Mouse (Mus musculus) gastrocnemius, postnatal 14 days (tissue): ENCODE results near the gene 4933428G20Rik. TPM values are rescaled to one million over a fixed set of nuclear protein-coding genes. Genes with fewer than 3 reads are reported as not detected.

Experiments
- DNase-seq: peaks from one replicate; pipeline ENCODE4 v3.0.0; 2021; ENCODE audit warnings: mixed read lengths
- intact Hi-C: fragments of 180-260 bp; cut with DNase I; formaldehyde crosslinking; loops from one replicate; pipeline ENCODE4 v1.15.1; 2025; ENCODE audit warnings: low total_unique reads
- total RNA-seq, 2 experiments: library from RNA; stranded (reverse); gene quantifications; 2 replicates each; pipeline ENCODE4 v1.2.3; 2021

The 4933428G20Rik gene
- total RNA-seq, 2 experiments from 2014 or later, result not detected

GRCm38 (mm10) chr11:97534442-97535307 is 34.5 kb upstream of the 4933428G20Rik start:
- DNase-seq, result no peak
- intact Hi-C loops, result loop anchor here (5.0 kb wide), 1 partner anchor 83 kb away; no protein-coding TSS in a partner anchor

GRCm38 (mm10) chr11:97533653-97534052 is 33.5 kb upstream of the 4933428G20Rik start:
- no peak for DNase-seq
- intact Hi-C loops, result loop anchor here (5.0 kb wide), 1 partner anchor 84 kb away; no protein-coding TSS in a partner anchor

GRCm38 (mm10) chr11:97532950-97533582 is 32.9 kb upstream of the 4933428G20Rik start:
- intact Hi-C loops, result loop anchor here (5.0 kb wide), 1 partner anchor 84 kb away; no protein-coding TSS in a partner anchor
- no peak for DNase-seq

GRCm38 (mm10) chr11:97532354-97532753 is 32.2 kb upstream of the 4933428G20Rik start:
- DNase-seq, result no peak
- intact Hi-C loops, result loop anchor here (5.0 kb wide), 1 partner anchor 85 kb away; no protein-coding TSS in a partner anchor

- DNase-seq, result peak; percentile 91
Measured at GRCm38 (mm10) chr11:97531381-97532260, 31.5 kb upstream of the 4933428G20Rik start.

GRCm38 (mm10) chr11:97530961-97531360 is 30.8 kb upstream of the 4933428G20Rik start:
- intact Hi-C loops, result loop anchor here (2.0 to 5.0 kb wide), 2 partner anchors 26 to 86 kb away; no protein-coding TSS in a partner anchor
- DNase-seq, result no peak

More at GRCm38 (mm10) chr11:97531381-97532260, 31.5 kb upstream of the 4933428G20Rik start:
- intact Hi-C loops, result loop anchor here (2.0 to 5.0 kb wide), 2 partner anchors 25 to 86 kb away; no protein-coding TSS in a partner anchor

- intact Hi-C loops, result loop anchor here (2.0 to 5.0 kb wide), 2 partner anchors 27 to 87 kb away; no protein-coding TSS in a partner anchor
- DNase-seq, result no peak
Measured at GRCm38 (mm10) chr11:97530069-97530468, 29.9 kb upstream of the 4933428G20Rik start.

- intact Hi-C loops, result no loop called here
- no peak for DNase-seq
Measured at GRCm38 (mm10) chr11:97528282-97528808, 28.2 kb upstream of the 4933428G20Rik start.

GRCm38 (mm10) chr11:97525313-97525712 is 25.2 kb upstream of the 4933428G20Rik start:
- DNase-seq, result no peak
- intact Hi-C loops, result no loop called here

GRCm38 (mm10) chr11:97524306-97524705 is 24.2 kb upstream of the 4933428G20Rik start:
- DNase-seq, result no peak
- intact Hi-C loops, result loop anchor here (5.0 kb wide), 1 partner anchor 33 kb away; no protein-coding TSS in a partner anchor

- no peak for DNase-seq
- intact Hi-C loops, result loop anchor here (5.0 kb wide), 1 partner anchor 33 kb away; no protein-coding TSS in a partner anchor
Measured at GRCm38 (mm10) chr11:97523827-97524261, 23.7 kb upstream of the 4933428G20Rik start.

GRCm38 (mm10) chr11:97523107-97523506 is 23.0 kb upstream of the 4933428G20Rik start:
- DNase-seq, result no peak
- intact Hi-C loops, result loop anchor here (5.0 kb wide), 1 partner anchor 34 kb away; no protein-coding TSS in a partner anchor

GRCm38 (mm10) chr11:97521741-97522474 is 21.8 kb upstream of the 4933428G20Rik start:
- intact Hi-C loops, result loop anchor here (5.0 kb wide), 1 partner anchor 35 kb away; no protein-coding TSS in a partner anchor

GRCm38 (mm10) chr11:97520541-97520940 is 20.4 kb upstream of the 4933428G20Rik start:
- intact Hi-C loops, result loop anchor here (5.0 kb wide), 1 partner anchor 37 kb away; no protein-coding TSS in a partner anchor
- no peak for DNase-seq

More at GRCm38 (mm10) chr11:97521741-97522474, 21.8 kb upstream of the 4933428G20Rik start:
- DNase-seq, result no peak

- intact Hi-C loops, result no loop called here
- no peak for DNase-seq
Measured at GRCm38 (mm10) chr11:97513066-97513465, 12.9 kb upstream of the 4933428G20Rik start.

GRCm38 (mm10) chr11:97512511-97512910 is 12.4 kb upstream of the 4933428G20Rik start:
- DNase-seq, result no peak
- intact Hi-C loops, result no loop called here

GRCm38 (mm10) chr11:97511661-97512369 is 11.7 kb upstream of the 4933428G20Rik start:
- peak; percentile 54 for DNase-seq
- intact Hi-C loops, result no loop called here
